In the genomic region with DNA sequence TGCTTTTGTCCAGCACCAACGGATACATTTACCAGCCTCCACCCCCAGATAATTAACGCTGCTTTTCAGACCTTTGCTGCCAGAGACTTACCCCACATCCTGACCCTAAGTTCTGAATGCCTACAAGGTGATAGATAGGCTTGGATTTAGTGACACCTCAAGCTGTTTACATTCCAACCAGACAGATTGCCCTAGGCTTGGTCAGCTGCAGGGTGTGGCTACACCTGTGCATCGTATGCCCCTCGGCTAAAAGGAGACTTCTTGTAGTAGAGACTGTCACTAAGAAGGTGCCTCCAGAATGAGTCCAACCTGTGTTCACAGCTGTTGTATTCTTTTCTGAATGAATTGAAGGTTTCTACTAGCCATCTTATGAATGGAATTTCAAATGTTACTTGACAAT, we compare ENCODE assay signal across 27 mouse cellular contexts.
"Had no signal": no experiment of that assay in that cellular context is flagged by ENCODE, and none has a peak within 500 bp of the region (broad histone marks: within the 10 kb centered on the region; RNA-seq: fewer than 3 reads in every experiment).

No protein-coding gene starts in this region.

- H3K4me2 ChIP-seq: heart, embryonic 12.5 days; hindbrain, embryonic 12.5 days; hindbrain, embryonic 14.5 days; intestine, embryonic 15.5 days; limb, embryonic 12.5 days; liver, embryonic 12.5 days had no signal

- H3K36me3 ChIP-seq: heart, embryonic 10.5 days; heart, embryonic 12.5 days; hindbrain, embryonic 10.5 days; hindbrain, embryonic 12.5 days; intestine, embryonic 15.5 days; limb, embryonic 10.5 days; limb, embryonic 12.5 days; liver, embryonic 12.5 days had no signal

- H3K9me3 ChIP-seq: heart, embryonic 10.5 days; heart, embryonic 12.5 days; hindbrain, embryonic 10.5 days; hindbrain, embryonic 12.5 days; intestine, embryonic 15.5 days; limb, embryonic 10.5 days; limb, embryonic 12.5 days; liver, embryonic 12.5 days had no signal

- H3K4me1 ChIP-seq: heart, embryonic 10.5 days; heart, embryonic 12.5 days; hindbrain, embryonic 10.5 days; hindbrain, embryonic 12.5 days; intestine, embryonic 15.5 days; limb, embryonic 10.5 days; limb, embryonic 12.5 days; liver, embryonic 12.5 days had no signal

- DNase-seq: gastrocnemius, adult 2 months; gastrocnemius, postnatal 10 days; gastrocnemius, postnatal 25 days; heart, adult 18-20 months; heart, postnatal 10 days; heart, postnatal 4 days; kidney, adult 18-20 months; kidney, adult 8-10 months; kidney, postnatal 10 days; kidney, postnatal 25 days; kidney, postnatal 4 days; liver had no signal

- ATAC-seq: hindbrain, embryonic 16.5 days; inflammation-experienced regulatory T-cells, adult 6 months; intestine, embryonic 15.5 days; intestine, postnatal 0 days; liver, embryonic 12.5 days had no signal

- H3K27me3 ChIP-seq: heart, embryonic 12.5 days; hindbrain, embryonic 12.5 days; intestine, embryonic 15.5 days; limb, embryonic 12.5 days; liver, embryonic 12.5 days had no signal

- H3K9ac ChIP-seq: heart, embryonic 12.5 days; hindbrain, embryonic 12.5 days; hindbrain, embryonic 14.5 days; intestine, embryonic 15.5 days; limb, embryonic 12.5 days; liver, embryonic 12.5 days; liver, embryonic 14.5 days had no signal

- H3K4me3 ChIP-seq: gastrocnemius, adult 2 months; heart, embryonic 10.5 days; heart, embryonic 12.5 days; hindbrain, embryonic 10.5 days; hindbrain, embryonic 12.5 days; intestine, embryonic 15.5 days; layer of hippocampus, adult 2 months; left cerebral cortex, adult 2 months; limb, embryonic 10.5 days; limb, embryonic 12.5 days; liver, embryonic 12.5 days had no signal

- H3K27ac ChIP-seq: gastrocnemius, adult 2 months; heart, embryonic 10.5 days; hindbrain, embryonic 10.5 days; hindbrain, embryonic 12.5 days; hindbrain, embryonic 14.5 days; intestine, embryonic 15.5 days; layer of hippocampus, adult 2 months; left cerebral cortex, adult 2 months; limb, embryonic 10.5 days; limb, embryonic 12.5 days; liver, embryonic 12.5 days; liver, embryonic 14.5 days had no signal
